Mouse (Mus musculus) midbrain, embryonic 14.5 days (tissue): ENCODE measurements around the gene BC025920. TPM values are rescaled to one million over a fixed set of nuclear protein-coding genes. Genes with fewer than 3 reads are reported as not detected.
A peak's percentile ranks its signal among the peaks of the same experiment; 100 is the strongest.

Experiments used
- ATAC-seq: fragments of 200-750 bp; cut with Nextera tagmentation; 2 replicates; pipeline ENCODE4 v1.8.0; 2017; ENCODE audit warnings: moderate number of reproducible peaks, moderate library complexity; ENCODE audit not compliant: low FRiP score, low TSS enrichment
- DNase-seq: peaks from one replicate; pipeline ENCODE4 v3.0.0-alpha.2; 2015
- H3K27ac ChIP-seq: fragments of 300-500 bp; sonication (generic); replicated peaks from 2 replicates; pipeline ENCODE4 v1.5.1; 2014; ENCODE audit warnings: mild to moderate bottlenecking, low read depth, low read length, moderate library complexity
- H3K27me3 ChIP-seq: fragments of 300-500 bp; sonication (generic); 2 replicates; pipeline ENCODE4 v1.6.1; 2014; ENCODE audit warnings: low read length, control low read depth, mixed read lengths; ENCODE audit not compliant: control insufficient read depth, insufficient read depth
- H3K36me3 ChIP-seq: fragments of 300-500 bp; sonication (generic); 2 replicates; pipeline ENCODE4 v1.6.1; 2014; ENCODE audit warnings: low read length, control low read depth; ENCODE audit not compliant: control insufficient read depth, insufficient read depth
- H3K4me1 ChIP-seq: fragments of 300-500 bp; sonication (generic); 2 replicates; pipeline ENCODE4 v1.6.1; 2014; ENCODE audit warnings: mild to moderate bottlenecking, antibody characterized with exemption, low read length, control low read depth; ENCODE audit not compliant: control insufficient read depth, insufficient read depth
- H3K4me2 ChIP-seq: fragments of 300-500 bp; sonication (generic); 2 replicates; pipeline ENCODE4 v1.6.1; 2014; ENCODE audit warnings: mild to moderate bottlenecking, low read length, moderate library complexity
- H3K4me3 ChIP-seq: fragments of 300-500 bp; sonication (generic); replicated peaks from 2 replicates; pipeline ENCODE4 v1.5.1; 2014; ENCODE audit warnings: low read depth, low read length
- H3K9ac ChIP-seq: fragments of 300-500 bp; sonication (generic); replicated peaks from 2 replicates; pipeline ENCODE4 v1.6.1; 2014; ENCODE audit warnings: mild to moderate bottlenecking, low read length, moderate library complexity
- H3K9me3 ChIP-seq: fragments of 300-500 bp; sonication (generic); 2 replicates; pipeline ENCODE4 v1.6.1; 2016; ENCODE audit warnings: low read length, control low read depth, mixed read lengths; ENCODE audit not compliant: control insufficient read depth
- WGBS: fragments of 180-500 bp; shearing (Covaris S2); extraction: QIAGEN DNeasy Blood & Tissue Kit; methylation state at CpG from one replicate; pipeline ENCODE4 v1.1.7; 2014; 5-methylcytosine and 5-hydroxymethylcytosine counted together
- polyA plus RNA-seq: library from polyadenylated mRNA; unstranded; fragments of >200 nt; fragmentation: Nextera tagmentation; extraction: Ambion mirVana; gene quantifications from 2 replicates; pipeline ENCODE4 v1.2.1, GENCODE M21; 2014

BC025920 gene
- polyA plus RNA-seq, 1 experiment from 2014 or later: 0.74 TPM

- H3K27ac ChIP-seq: no peak overlapping the region
- no peak overlapping the region for H3K4me3 ChIP-seq
- H3K27me3 ChIP-seq: no peaks in the 10 kb centered on the region
- no peaks in the 10 kb centered on the region for H3K9me3 ChIP-seq
- WGBS: 61% methylated on average over 8 of the region's 8 CpGs
- DNase-seq (no peak), ATAC-seq (no peak)
- H3K4me1 ChIP-seq: peaks cover 7% of the 10 kb centered on the region
- H3K36me3 ChIP-seq: peaks cover 48% of the 10 kb centered on the region
- no peak overlapping the region for H3K9ac ChIP-seq
- H3K4me2 ChIP-seq: no peak overlapping the region
Observed at GRCm38 (mm10) chr10:81623441-81623840, 17.4 kb downstream of the BC025920 start.

- peak overlapping the region; percentile 86 for H3K27ac ChIP-seq
- H3K9me3 ChIP-seq: no peaks in the 10 kb centered on the region
- H3K4me1 ChIP-seq: peaks cover 7% of the 10 kb centered on the region
- no peak for DNase-seq
- H3K4me2 ChIP-seq: peak overlapping the region; percentile 82
- H3K9ac ChIP-seq: peak overlapping the region; percentile 69; the same call in 1 of the 2 replicates
- no peaks in the 10 kb centered on the region for H3K27me3 ChIP-seq
- H3K4me3 ChIP-seq: peak overlapping the region; percentile 64
- ATAC-seq: no peak
- 89% methylated on average over 22 of the region's 22 CpGs for WGBS
- H3K36me3 ChIP-seq: peaks cover 44% of the 10 kb centered on the region
Observed at GRCm38 (mm10) chr10:81626101-81626993, 20.3 kb downstream of the BC025920 start.

GRCm38 (mm10) chr10:81626994-81627835, 21.1 kb downstream of the BC025920 start, which contains the start of gene Sirt6:
TSS of gene Sirt6 (minus strand) at chr10:81627797.
- peak within 1 kb of the TSS; percentile 69 for H3K9ac ChIP-seq
- H3K36me3 ChIP-seq: peaks cover 37% of the 10 kb centered on the region
- ATAC-seq: peak; percentile 89
- peak within 1 kb of the TSS; percentile 64 for H3K4me3 ChIP-seq
- H3K9me3 ChIP-seq: no peaks in the 10 kb centered on the region
- H3K4me2 ChIP-seq: peak within 1 kb of the TSS; percentile 82
- peak within 1 kb of the TSS; percentile 86 for H3K27ac ChIP-seq
- peak; percentile 98 for DNase-seq
- 6% methylated on average over 40 of the region's 40 CpGs for WGBS
- peaks cover 7% of the 10 kb centered on the region for H3K4me1 ChIP-seq
- H3K27me3 ChIP-seq: no peaks in the 10 kb centered on the region

- Histone ChIP-seq H3K36me3 (peaks cover 31% of the 10 kb centered on the region), H3K9me3 (no peaks in the 10 kb centered on the region), H3K27me3 (no peaks in the 10 kb centered on the region), H3K4me2 (peak overlapping the region; percentile 82), H3K4me1 (peaks cover 7% of the 10 kb centered on the region), H3K9ac (peak overlapping the region; percentile 69), H3K27ac (peak overlapping the region; percentile 86), H3K4me3 (peak overlapping the region; percentile 64)
- ATAC-seq: peak; percentile 44; the same call in 1 of the 2 replicates
- DNase-seq: no peak
- WGBS: 59% methylated on average over 7 of the region's 7 CpGs
Observed at GRCm38 (mm10) chr10:81627836-81628220, 21.8 kb downstream of the BC025920 start.

GRCm38 (mm10) chr10:81628390-81628789, 22.3 kb downstream of the BC025920 start, which contains the start of gene Ankrd24:
TSS of gene Ankrd24 (plus strand) at chr10:81628540.
- ATAC-seq (no peak), DNase-seq (no peak)
- WGBS: 89% methylated on average over 16 of the region's 16 CpGs

GRCm38 (mm10) chr10:81633253-81634099, 27.4 kb downstream of the BC025920 start:
- 4% methylated on average over 37 of the region's 37 CpGs for whole genome bisulfite sequencing

More at GRCm38 (mm10) chr10:81628390-81628789, 22.3 kb downstream of the BC025920 start, which contains the start of gene Ankrd24:
- Histone ChIP-seq H3K4me3 (peak within 1 kb of the TSS; percentile 64), H3K9me3 (no peaks in the 10 kb centered on the region), H3K27me3 (no peaks in the 10 kb centered on the region), H3K4me2 (peak within 1 kb of the TSS; percentile 82), H3K4me1 (peaks cover 10% of the 10 kb centered on the region), H3K27ac (peak within 1 kb of the TSS; percentile 86), H3K9ac (peak within 1 kb of the TSS; percentile 69), H3K36me3 (peaks cover 26% of the 10 kb centered on the region)

GRCm38 (mm10) chr10:81636338-81636737, 30.3 kb downstream of the BC025920 start:
- H3K4me2 ChIP-seq: no peak overlapping the region
- no peak overlapping the region for H3K9ac ChIP-seq
- H3K27ac ChIP-seq: no peak overlapping the region
- no peak overlapping the region for H3K4me3 ChIP-seq
- 19% methylated on average over 8 of the region's 8 CpGs for WGBS
- no peaks in the 10 kb centered on the region for H3K36me3 ChIP-seq
- H3K27me3 ChIP-seq: no peaks in the 10 kb centered on the region
- H3K9me3 ChIP-seq: no peaks in the 10 kb centered on the region
- 0 out of 2 replicates have a peak, but pooled peaks cover 13% of the 10 kb centered on the region for H3K4me1 ChIP-seq
- no peak for DNase-seq
- ATAC-seq: no peak

More at GRCm38 (mm10) chr10:81633253-81634099, 27.4 kb downstream of the BC025920 start:
- no peaks in the 10 kb centered on the region for H3K27me3 ChIP-seq
- H3K36me3 ChIP-seq: no peaks in the 10 kb centered on the region
- 0 out of 2 replicates have a peak overlapping the region, but pooled peaks have one; percentile 41 for H3K27ac ChIP-seq
- peak; percentile 84 for DNase-seq
- peak overlapping the region; percentile 41 for H3K4me3 ChIP-seq
- no peaks in the 10 kb centered on the region for H3K9me3 ChIP-seq
- H3K4me2 ChIP-seq: peak overlapping the region; percentile 72
- 0 out of 2 replicates have a peak, but pooled peaks cover 9% of the 10 kb centered on the region for H3K4me1 ChIP-seq
- H3K9ac ChIP-seq: peak overlapping the region; percentile 56
- ATAC-seq: peak; percentile 80
